Mouse (Mus musculus) left cerebral cortex, adult 6 months (tissue): ENCODE results near the gene Hcfc1r1. TPM values are rescaled to one million over a fixed set of nuclear protein-coding genes. Genes with fewer than 3 reads are reported as not detected.

ENCODE experiments used
- long read RNA-seq, 2 experiments: library from polyadenylated mRNA; unstranded; transcript quantifications; one replicate each; pipeline ENCODE4 v2.0.0; 2019 to 2020
- polyA plus RNA-seq: library from polyadenylated mRNA; unstranded; fragments of <200 nt; fragmentation: Nextera tagmentation; gene quantifications from 2 replicates; pipeline ENCODE4 v1.2.3, GENCODE M21; 2021

Gene Hcfc1r1
- 212 and 288 TPM in 2 replicates for polyA plus RNA-seq
- long read RNA-seq, experiment 1, transcript Hcfc1r1-201 (3 exons, 946 nt): major isoform, 18 of 24 reads
- long read RNA-seq, experiment 1, partial matches to known transcripts: 1 of 24 reads
- long read RNA-seq, experiment 1, other reads (novel, unspliced or antisense): 5 of 24 reads
- long read RNA-seq, experiment 2, transcript Hcfc1r1-201 (3 exons, 946 nt): major isoform, 126 of 144 reads
- long read RNA-seq, experiment 2, partial matches to known transcripts: 6 of 144 reads
- long read RNA-seq, experiment 2, other reads (novel, unspliced or antisense): 12 of 144 reads

GRCm38 (mm10) chr17:23673424-23674073 is at the start of gene Hcfc1r1, which contains the start of gene Thoc6:
Gene Hcfc1r1, plus strand, starts transcription at chr17:23673596.
Gene Thoc6, minus strand, starts transcription at chr17:23673882.

GRCm38 (mm10) chr17:23644613-23645495 is 28.5 kb upstream of the Hcfc1r1 start, which contains the start of gene Mmp25:
Gene Mmp25, minus strand, starts transcription at chr17:23645277.

GRCm38 (mm10) chr17:23660117-23660875 is 13.1 kb upstream of the Hcfc1r1 start, which contains the start of gene Bicdl2:
Gene Bicdl2, plus strand, starts transcription at chr17:23660506.

GRCm38 (mm10) chr17:23677236-23677679 is 3.9 kb downstream of the Hcfc1r1 start, which contains the start of gene Tnfrsf12a:
Gene Tnfrsf12a, minus strand, starts transcription at chr17:23677468.

GRCm38 (mm10) chr17:23679127-23679835 is 5.9 kb downstream of the Hcfc1r1 start, which contains the start of gene Cldn6:
Gene Cldn6, plus strand, starts transcription at chr17:23679249.

GRCm38 (mm10) chr17:23683856-23684672 is 10.7 kb downstream of the Hcfc1r1 start, which contains the start of gene Cldn9:
Gene Cldn9, minus strand, starts transcription at chr17:23684026.

GRCm38 (mm10) chr17:23722376-23723125 is 49.2 kb downstream of the Hcfc1r1 start, which contains the start of gene 1520401A03Rik:
Gene 1520401A03Rik, minus strand, starts transcription at chr17:23722783.

Other genes with a start within 250 kb of the Hcfc1r1 start
- not detected in 2 replicates for gene Vmn2r117, start 193.9 kb upstream of the Hcfc1r1 start, polyA plus RNA-seq
- 7.5 and 9.3 TPM in 2 replicates for gene Zfp213, start 109.4 kb upstream of the Hcfc1r1 start, polyA plus RNA-seq
- gene Zfp13, start 74.1 kb upstream of the Hcfc1r1 start, polyA plus RNA-seq: 14.4 TPM in 2 replicates
- 0.06 TPM in 1 of 2 replicates, not detected in the other for gene Zscan10, start 72.7 kb upstream of the Hcfc1r1 start, polyA plus RNA-seq
- gene Mmp25, start 28.3 kb upstream of the Hcfc1r1 start, polyA plus RNA-seq: 0.03 and 0.06 TPM in 2 replicates
- gene Bicdl2, start 13.1 kb upstream of the Hcfc1r1 start, polyA plus RNA-seq: not detected in 2 replicates
- gene Thoc6, start 286 bp downstream of the Hcfc1r1 start, polyA plus RNA-seq: 6.0 and 8.1 TPM in 2 replicates
- gene Tnfrsf12a, start 3.9 kb downstream of the Hcfc1r1 start, polyA plus RNA-seq: 8.0 and 11.9 TPM in 2 replicates
- gene Cldn6, start 5.7 kb downstream of the Hcfc1r1 start, polyA plus RNA-seq: not detected in 2 replicates
- not detected in 2 replicates for gene Cldn9, start 10.4 kb downstream of the Hcfc1r1 start, polyA plus RNA-seq
- not detected in 2 replicates for gene 1520401A03Rik, start 49.2 kb downstream of the Hcfc1r1 start, polyA plus RNA-seq
- 1.8 and 4.4 TPM in 2 replicates for gene Pkmyt1, start 52.7 kb downstream of the Hcfc1r1 start, polyA plus RNA-seq
- 121 and 122 TPM in 2 replicates for gene Paqr4, start 67.3 kb downstream of the Hcfc1r1 start, polyA plus RNA-seq
- gene Kremen2, start 72.2 kb downstream of the Hcfc1r1 start, polyA plus RNA-seq: 1.5 and 2.2 TPM in 2 replicates
- gene Flywch1, start 98.0 kb downstream of the Hcfc1r1 start, polyA plus RNA-seq: 294 and 331 TPM in 2 replicates
- gene Flywch2, start 112.5 kb downstream of the Hcfc1r1 start, polyA plus RNA-seq: 28.8 and 29.4 TPM in 2 replicates
- gene Srrm2, start 116.9 kb downstream of the Hcfc1r1 start, polyA plus RNA-seq: 120 and 290 TPM in 2 replicates
- gene Elob, start 155.5 kb downstream of the Hcfc1r1 start, polyA plus RNA-seq: 1,419 and 1,447 TPM in 2 replicates
- gene Prss33, start 162.5 kb downstream of the Hcfc1r1 start, polyA plus RNA-seq: not detected in 2 replicates
- gene Prss32, start 170.3 kb downstream of the Hcfc1r1 start, polyA plus RNA-seq: not detected in 2 replicates
- gene Prss41, start 170.6 kb downstream of the Hcfc1r1 start, polyA plus RNA-seq: 0.11 and 0.18 TPM in 2 replicates
- not detected in 2 replicates for gene Prss21, start 194.5 kb downstream of the Hcfc1r1 start, polyA plus RNA-seq
- gene Dcpp1, start 207.3 kb downstream of the Hcfc1r1 start, polyA plus RNA-seq: not detected in 2 replicates
- gene Dcpp2, start 207.3 kb downstream of the Hcfc1r1 start, polyA plus RNA-seq: not detected in 2 replicates
- not detected in 2 replicates for gene Dcpp3, start 243.9 kb downstream of the Hcfc1r1 start, polyA plus RNA-seq